Mouse (Mus musculus) bone marrow macrophage, adult 2 months (primary cell): ENCODE measurements around the gene Hoxb9. TPM values are rescaled to one million over a fixed set of nuclear protein-coding genes. Genes with fewer than 3 reads are reported as not detected.
A peak's percentile ranks its signal among the peaks of the same experiment; 100 is the strongest.

ENCODE experiments used
- H3K27ac ChIP-seq: 2 replicates; pipeline ENCODE4 v1.5.1; 2012; ENCODE audit warnings: low read depth, low read length; ENCODE audit not compliant: insufficient read depth
- H3K4me1 ChIP-seq: 2 replicates; pipeline ENCODE4 v1.6.1; 2012; ENCODE audit warnings: low read length; ENCODE audit not compliant: control insufficient read depth, insufficient read depth
- H3K4me3 ChIP-seq: 2 replicates; pipeline ENCODE4 v1.5.1; 2012; ENCODE audit warnings: mild to moderate bottlenecking, low read length, moderate library complexity; ENCODE audit not compliant: insufficient read depth
- CTCF ChIP-seq: IDR thresholded peaks from 2 replicates; pipeline ENCODE4 v1.5.1; 2012; ENCODE audit warnings: low read depth, mild to moderate bottlenecking, low read length, moderate library complexity
- POLR2A ChIP-seq: IDR thresholded peaks from 2 replicates; pipeline ENCODE4 v1.6.1; 2012; ENCODE audit warnings: mild to moderate bottlenecking, low read depth, low read length, borderline replicate concordance
- polyA plus RNA-seq: library from polyadenylated mRNA; stranded (reverse); fragments of >200 nt; gene quantifications from 2 replicates; pipeline ENCODE4 v1.2.4, GENCODE M21; 2012; ENCODE audit not compliant: missing spikeins, insufficient read depth, insufficient read length

Gene Hoxb9
- polyA plus RNA-seq, 1 experiment = not detected

GRCm38 (mm10) chr11:96313134-96313533 is 41.9 kb downstream of the Hoxb9 start:
- H3K27ac ChIP-seq = no peak overlapping the region
- no peak overlapping the region for H3K4me3 ChIP-seq
- no peak for TF ChIP-seq CTCF
- TF ChIP-seq POLR2A = no peak
- H3K4me1 ChIP-seq = peaks cover 8% of the 10 kb centered on the region

GRCm38 (mm10) chr11:96313806-96314428 is 42.7 kb downstream of the Hoxb9 start:
- no peak overlapping the region for H3K27ac ChIP-seq
- H3K4me1 ChIP-seq = peaks cover 8% of the 10 kb centered on the region
- TF ChIP-seq POLR2A = no peak
- TF ChIP-seq CTCF = no peak
- H3K4me3 ChIP-seq = no peak overlapping the region

GRCm38 (mm10) chr11:96314671-96315343 is 43.5 kb downstream of the Hoxb9 start:
- Histone ChIP-seq H3K4me1 (peaks cover 5% of the 10 kb centered on the region), H3K4me3 (no peak overlapping the region), H3K27ac (no peak overlapping the region)
- TF ChIP-seq POLR2A (no peak), CTCF (no peak)

GRCm38 (mm10) chr11:96315344-96315681 is 44.1 kb downstream of the Hoxb9 start:
- TF ChIP-seq POLR2A = no peak
- TF ChIP-seq CTCF = no peak
- no peak overlapping the region for H3K4me3 ChIP-seq
- H3K4me1 ChIP-seq = peaks cover 5% of the 10 kb centered on the region
- H3K27ac ChIP-seq = no peak overlapping the region

- H3K4me1 ChIP-seq = peaks cover 3% of the 10 kb centered on the region
- TF ChIP-seq POLR2A = no peak
- no peak for TF ChIP-seq CTCF
- no peak overlapping the region for H3K27ac ChIP-seq
- no peak overlapping the region for H3K4me3 ChIP-seq
Observed at GRCm38 (mm10) chr11:96316696-96317607, 45.7 kb downstream of the Hoxb9 start.

GRCm38 (mm10) chr11:96317608-96318367 is 46.5 kb downstream of the Hoxb9 start, which contains the start of gene Hoxb4:
TSS of gene Hoxb4 (plus strand) at chr11:96318267.
- no peak for TF ChIP-seq CTCF
- no peak for TF ChIP-seq POLR2A
- H3K4me1 ChIP-seq = peaks cover 3% of the 10 kb centered on the region
- H3K4me3 ChIP-seq = peak within 1 kb of the TSS; percentile 78
- H3K27ac ChIP-seq = peak within 1 kb of the TSS; percentile 62

- TF ChIP-seq CTCF = no peak
- H3K4me3 ChIP-seq = peak overlapping the region; percentile 78
- H3K27ac ChIP-seq = peak overlapping the region; percentile 62
- H3K4me1 ChIP-seq = peaks cover 3% of the 10 kb centered on the region
Observed at GRCm38 (mm10) chr11:96318368-96319070, 47.3 kb downstream of the Hoxb9 start.

GRCm38 (mm10) chr11:96319071-96319902 is 48.0 kb downstream of the Hoxb9 start:
- Histone ChIP-seq H3K27ac (peak overlapping the region; percentile 62), H3K4me3 (peak overlapping the region; percentile 78), H3K4me1 (peaks cover 3% of the 10 kb centered on the region)
- no peak for TF ChIP-seq CTCF
